Mouse (Mus musculus) urinary bladder, postnatal 10 days (tissue): Measurements from ENCODE around the gene Pold4.

ENCODE experiments used
- DNase-seq: peaks from one replicate; pipeline ENCODE4 v3.0.0; 2022; ENCODE audit warnings: low spot score

Pold4 gene

DNA sequence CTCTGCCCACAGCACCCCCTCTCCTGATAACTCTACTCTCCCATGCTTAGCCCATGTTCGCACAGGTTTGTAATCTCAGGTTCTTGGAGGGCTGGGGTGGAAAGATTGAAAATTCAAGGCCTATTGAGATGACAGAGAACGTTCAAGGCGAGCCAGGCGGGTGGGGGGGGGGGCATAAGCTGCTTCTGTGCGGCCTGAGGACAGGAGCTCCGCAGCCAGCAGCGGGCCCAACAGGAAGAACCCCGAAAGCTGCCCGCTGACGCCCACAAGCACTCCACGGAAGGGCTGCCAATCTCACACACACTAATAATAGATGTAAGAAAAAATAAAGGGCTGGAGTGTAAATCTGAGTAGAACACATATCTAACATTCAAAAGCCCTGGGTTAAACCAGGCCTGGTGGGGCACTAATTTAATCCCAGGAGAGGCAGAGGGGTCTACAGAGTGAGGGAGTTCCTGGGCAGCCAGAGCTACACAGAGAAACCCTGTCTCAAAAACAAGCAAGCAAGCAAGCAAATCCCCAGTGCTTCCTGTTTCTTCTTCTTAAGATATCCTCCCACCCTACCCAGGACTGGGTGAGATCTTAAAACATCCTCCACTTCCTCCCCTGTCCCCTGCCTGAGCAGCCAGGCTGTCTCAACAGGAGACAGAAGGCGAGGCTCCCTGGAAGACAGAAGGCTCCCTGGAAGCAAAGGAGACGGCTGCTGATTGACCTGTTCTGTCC is 27.9 kb upstream of the Pold4 start:
- no peak for DNase-seq

DNA sequence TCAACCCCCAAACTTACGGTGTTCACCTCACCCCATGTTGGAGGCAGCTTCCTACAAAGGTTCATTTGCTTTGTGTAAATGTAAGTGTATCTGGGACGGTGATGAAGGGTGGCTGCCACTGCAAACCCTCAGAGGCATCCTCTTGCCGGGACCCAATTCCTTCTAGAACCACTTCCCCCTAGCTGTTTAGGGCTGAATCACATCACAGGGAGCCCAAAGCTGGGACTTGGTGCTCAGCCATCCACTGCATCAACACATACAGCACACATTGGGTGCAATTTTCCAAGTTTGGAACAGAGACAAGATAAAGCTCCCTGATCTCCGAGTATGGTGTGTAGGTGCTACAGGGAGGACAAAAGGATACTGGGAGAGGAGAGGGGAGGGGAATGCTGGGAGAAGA is 26.8 kb upstream of the Pold4 start:
- no peak for DNase-seq

DNA sequence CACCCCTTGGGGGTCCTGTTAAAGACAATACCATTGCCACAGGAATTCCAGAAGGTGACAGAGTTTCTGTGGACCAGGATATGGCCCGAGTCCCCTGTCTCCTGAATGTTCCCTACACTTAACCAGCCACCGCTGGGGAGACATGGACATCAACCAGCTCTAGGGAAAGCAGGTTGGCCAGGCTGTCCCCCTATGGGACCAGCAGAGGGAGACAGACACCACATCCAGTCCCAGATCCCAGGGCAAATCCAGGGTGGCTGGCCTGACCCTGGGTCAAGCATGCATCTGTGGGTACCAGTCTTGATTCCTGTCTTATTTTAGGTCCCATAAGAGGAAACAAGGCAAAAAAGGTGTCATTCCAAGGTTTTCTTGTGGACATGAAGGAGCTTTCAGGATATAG is 24.7 kb upstream of the Pold4 start:
- DNase-seq = no peak

DNA sequence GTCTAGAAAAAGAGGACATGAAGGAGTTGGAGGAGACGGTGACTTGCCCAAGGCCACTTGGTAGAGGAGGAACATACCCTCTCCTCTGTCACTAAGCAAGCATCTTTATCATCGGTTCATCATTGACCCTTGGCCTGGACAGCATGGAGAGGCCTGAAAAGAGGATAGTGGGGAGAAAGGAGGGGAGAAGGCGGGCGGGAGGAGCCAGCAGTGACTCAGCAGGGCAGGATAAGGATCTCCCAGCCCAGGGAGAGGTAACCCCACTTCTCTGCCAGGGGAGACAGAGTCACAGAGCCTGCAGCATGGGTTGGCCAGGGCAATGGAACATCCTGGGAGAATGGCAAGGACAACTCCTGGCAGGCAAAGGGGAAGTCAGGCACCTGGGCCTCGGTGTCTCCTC is 23.1 kb upstream of the Pold4 start:
- no peak for DNase-seq

DNA sequence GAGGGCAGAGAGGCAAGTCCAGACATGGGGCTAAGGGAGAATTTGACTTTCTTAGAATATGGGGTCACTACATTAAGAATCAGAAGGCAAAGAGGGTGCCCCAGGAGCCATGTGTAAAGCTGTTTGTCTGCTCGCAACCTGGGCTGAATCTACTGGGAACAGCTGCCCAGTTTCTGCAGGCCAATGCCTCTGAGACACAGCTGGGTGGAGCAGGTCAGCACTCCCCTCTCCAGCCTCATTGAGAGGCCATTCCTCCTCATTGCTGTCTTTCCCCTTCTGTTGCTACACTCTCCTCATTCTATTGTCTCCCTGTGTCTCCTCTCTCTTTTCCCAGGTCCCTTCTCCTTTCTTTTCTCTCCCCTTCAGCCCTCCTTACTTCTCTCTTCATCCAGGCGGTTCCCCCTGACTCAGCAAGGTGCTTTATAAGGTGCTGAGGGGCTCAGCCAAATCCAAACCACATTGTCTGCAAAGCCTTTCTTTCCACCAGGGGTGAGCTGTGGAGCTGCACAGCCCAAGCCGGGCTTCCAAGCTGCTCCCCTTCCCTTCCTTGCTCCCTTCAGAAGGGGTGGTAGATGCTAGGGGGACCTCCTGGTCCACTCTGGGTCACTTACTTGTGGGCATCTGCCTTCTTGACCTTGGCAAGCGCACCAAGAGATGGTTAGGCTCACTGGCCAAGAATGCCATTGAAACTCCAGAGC is 19.7 kb upstream of the Pold4 start:
- DNase-seq = no peak

DNA sequence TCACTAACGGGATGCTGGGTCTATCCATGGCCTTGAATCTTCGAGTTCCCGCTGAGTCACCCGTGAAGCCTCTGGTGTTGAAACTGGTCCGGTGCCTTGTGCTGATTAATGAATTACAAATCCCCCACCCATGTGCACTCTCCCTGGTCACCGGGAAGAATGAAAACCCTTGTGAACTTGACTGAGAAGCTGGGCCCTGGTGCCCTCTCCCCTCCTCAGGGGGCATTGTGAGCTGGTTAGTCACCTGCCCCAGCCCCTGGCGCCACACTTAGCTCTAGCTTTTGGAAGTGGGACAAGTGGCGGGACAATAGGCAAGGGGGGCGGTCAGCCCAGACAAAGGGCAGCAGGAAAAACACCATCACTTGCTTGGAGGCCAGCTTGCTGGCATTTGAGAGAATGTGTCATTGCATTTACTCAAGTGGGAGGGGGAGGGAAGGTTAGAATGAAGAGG is 18.1 kb upstream of the Pold4 start:
- DNase-seq = no peak

DNA sequence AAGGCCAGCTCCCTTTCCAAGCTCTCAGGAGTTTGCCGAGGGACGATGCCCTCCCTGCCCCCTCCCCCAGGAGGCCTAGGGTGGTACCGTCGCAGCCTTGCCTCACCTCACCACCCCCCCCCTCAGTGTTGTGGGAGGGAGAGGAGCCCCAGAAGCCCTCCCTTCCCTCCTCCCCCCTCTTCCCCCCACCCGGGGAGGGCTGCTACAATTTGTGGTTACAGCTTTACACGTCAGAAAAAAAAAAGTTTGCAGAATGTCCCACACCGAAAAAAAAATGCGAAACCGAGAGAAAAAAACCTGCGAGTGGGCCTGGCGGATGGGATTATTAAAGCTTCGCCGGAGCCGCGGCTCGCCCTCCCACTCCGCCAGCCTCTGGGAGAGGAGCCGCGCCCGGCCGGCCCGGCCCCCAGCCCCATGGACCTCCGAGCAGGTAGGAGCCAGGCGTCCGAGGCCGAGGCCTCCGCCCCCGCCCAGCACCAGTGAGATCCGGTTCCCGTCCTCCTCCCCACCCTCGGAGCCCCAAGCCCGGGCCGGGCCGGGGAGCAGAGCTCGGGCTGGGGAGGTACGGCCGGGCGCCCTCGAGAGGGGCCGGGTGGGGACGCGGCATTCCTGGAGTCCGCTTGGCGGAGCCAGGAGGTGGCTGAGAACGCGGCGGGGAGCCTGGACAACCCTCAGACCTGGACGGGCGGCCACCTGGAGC is 17.5 kb upstream of the Pold4 start, which contains the start of the genes Clcf1 and AC109138.7:
TSS of gene Clcf1 (plus strand) at position 168 of the 700 bp plus-strand sequence.
TSS of gene AC109138.7 (plus strand) at position 287 of the 700 bp plus-strand sequence.
- no peak for DNase-seq

DNA sequence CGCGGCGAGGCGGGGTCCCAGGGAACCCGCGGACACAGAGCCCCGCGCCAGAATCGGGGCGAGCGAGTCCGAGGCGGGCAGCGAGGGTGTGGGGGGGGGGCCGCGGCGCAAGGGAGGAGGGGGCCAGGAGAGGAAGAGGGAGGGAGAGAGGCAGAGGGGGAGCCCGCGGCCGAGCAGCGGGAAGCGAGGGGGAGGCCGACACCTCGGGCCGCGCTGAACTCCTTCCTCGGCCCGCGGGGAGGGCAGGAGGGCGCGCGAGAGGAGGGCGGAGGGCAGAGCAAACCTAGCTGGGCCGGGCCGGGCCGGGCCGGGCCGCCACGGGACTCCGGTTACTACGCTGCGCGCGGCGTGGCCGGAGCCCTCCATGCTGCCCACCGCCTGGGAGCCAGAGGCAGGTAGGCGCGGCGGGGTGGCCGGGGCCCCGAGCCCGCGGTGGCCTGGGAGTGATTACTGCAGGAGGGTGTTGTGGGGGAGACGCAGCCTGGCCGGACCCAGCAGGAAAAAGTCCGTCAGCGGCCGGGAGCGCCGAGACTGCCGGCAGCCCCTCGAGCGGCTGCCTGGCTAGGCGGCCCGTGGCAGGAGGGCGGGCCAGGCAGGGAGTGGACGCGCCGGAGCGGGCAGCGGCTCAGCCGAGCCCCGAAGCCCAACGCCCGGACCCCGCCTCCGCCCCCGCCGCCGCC is 16.8 kb upstream of the Pold4 start:
- no peak for DNase-seq

DNA sequence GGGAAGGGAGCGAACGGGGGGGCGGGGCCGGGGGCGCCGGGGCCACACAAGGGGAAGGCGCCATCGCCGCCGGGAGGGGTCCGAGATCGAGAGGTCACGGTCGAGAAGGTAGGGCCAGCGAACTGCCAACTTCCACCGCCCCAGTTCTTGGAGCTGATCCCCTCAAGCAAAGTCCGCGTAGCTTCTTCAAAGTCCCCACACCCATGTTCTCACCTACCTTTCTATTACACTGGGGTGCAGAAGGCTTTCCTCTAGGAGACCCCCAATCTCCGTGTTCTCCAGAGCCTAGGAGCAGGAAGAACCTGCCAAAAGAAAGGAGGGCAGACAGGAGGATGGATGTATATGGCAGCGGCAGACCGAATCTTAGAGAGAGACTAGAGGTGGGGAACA is 16.3 kb upstream of the Pold4 start:
- DNase-seq = no peak

DNA sequence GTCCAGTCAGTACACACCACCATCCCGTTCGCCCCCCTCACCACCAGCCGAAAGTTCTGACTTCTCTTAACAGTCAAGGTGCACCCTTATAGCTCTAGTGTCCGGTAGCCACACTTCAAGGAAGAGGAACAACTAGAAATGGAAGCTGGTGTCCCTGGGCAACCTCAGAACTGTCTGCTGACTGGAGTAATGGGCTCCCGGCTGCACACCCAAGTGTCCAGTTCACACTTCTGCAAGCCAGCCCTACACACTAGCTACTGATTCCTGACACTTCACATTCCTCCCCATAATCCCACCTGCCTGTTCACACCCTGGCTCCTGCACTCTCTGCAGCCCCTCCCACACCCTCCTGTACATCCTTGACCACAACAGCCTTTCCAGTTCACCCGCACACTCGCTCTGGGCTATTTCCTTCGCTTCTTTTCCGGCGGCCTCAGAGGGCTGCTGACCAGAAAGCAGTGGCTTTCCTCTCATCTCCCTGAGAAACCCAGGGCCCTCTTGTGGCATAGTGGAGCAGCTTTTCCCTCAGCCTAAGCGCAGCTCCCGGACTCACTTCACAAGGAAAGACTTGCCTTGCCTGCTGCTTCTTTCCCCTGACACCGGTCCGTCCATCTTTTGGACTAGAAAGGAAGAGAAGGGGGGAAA is 15.5 kb upstream of the Pold4 start:
- DNase-seq = no peak

DNA sequence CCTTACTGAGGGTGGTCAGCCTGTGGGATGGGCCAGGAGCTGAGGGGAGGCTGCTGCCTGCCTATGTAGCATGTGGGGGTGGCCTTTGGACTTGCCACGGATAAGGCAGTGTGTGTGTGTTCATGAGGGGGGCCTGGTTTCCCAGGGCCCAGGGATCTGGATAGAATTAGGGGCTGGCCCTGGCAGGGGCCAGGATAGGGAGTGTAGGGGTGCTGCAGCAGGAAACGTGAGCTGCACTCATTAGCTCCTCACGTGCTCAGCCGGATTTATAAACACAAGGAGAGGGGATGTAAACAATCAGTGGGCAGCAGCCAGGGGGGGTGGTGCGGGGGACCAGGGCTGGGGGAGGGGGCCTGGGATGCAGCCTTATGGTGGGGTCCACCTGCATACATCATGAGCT is 14.6 kb upstream of the Pold4 start:
- no peak for DNase-seq

DNA sequence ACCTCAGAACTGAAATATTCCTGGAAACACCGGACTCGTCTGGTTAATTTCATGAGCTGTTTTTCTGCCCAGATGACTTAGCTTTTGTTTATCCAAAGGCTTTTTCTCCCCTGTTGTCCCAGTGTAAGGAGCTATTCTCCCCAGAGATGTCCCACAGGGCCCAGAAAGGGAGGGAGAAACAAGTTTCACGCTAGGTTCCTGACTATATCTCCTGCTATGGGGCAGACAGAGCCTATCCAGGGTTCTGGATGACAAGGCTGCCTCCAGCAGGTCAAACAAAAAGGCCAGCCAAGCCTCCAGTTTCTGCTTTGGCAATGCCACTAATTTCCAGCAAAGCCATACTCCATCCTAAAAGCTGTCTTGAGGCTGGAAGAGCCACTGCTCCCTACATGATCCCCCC is 13.8 kb upstream of the Pold4 start:
- DNase-seq = no peak

DNA sequence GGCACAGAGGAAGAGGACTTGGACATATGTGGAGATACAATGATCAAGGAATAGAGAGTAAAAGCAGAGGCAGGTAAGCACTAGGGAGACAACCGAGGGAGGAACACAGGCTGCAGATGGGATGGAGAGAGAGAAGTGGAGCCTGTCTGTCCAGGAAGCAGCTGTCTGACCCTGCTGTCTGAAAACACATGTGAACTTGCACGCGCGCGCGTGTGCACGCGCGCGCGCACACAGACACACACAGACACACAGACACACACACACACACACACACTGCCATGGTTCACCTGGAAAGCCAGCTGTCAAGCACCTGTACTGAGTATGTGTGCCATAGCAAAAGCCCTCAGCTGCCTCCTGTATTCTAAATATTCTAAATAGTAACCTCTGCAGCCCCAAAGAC is 13.4 kb upstream of the Pold4 start:
- DNase-seq = no peak

DNA sequence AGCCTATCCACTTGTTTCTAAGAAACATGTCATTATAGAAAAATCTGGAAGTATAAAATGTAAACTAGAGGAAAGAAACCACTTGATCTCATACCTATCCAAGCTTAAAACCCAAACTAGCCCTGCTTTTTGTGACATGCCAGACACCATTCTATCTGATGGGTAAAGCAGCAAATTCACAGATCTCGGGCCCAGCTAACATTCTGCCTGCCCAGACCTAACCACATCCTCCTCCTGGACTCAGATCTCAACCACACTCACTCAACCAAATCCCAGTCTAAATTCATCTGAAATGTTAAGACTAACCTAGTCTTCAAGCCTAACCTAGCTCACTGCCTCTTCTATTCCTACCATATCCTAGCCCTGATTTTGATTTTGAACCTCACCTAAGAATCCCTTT is 12.9 kb upstream of the Pold4 start:
- no peak for DNase-seq

DNA sequence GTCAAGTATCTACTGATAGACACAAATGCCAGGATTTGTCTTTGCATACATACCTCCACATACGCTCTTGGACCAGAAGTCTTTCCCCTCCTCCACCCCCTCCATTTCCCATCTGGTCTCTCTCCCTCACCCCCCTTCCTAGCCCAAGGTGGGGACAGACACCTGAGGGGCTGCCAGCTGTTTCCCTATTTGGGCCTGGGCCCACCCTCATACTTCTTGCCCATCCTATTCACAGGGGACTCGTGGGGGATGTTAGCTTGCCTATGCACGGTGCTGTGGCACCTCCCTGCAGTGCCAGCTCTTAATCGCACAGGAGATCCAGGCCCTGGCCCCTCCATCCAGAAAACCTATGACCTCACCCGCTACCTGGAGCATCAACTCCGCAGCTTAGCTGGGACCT is 11.8 kb upstream of the Pold4 start:
- DNase-seq = no peak

DNA sequence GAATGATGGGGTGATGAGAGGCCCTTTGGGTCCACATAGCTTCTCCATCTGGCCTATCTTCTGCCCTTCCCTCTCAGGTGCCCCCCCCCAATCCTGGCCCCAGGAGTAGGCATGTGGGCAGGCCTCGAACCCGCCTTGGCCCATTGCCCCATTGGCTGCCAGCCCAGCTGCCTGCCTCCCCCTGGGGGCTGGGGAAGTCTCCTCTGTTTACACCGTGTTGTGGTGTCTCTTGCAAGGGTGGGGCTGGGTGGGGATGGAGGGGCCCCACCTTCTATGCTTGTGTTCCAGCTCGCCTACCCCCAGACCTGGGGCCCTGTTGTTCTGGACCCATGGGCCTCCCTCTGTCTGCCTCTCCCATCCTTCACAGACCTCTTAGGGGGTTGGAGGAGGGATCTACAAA is 11.3 kb upstream of the Pold4 start:
- no peak for DNase-seq

DNA sequence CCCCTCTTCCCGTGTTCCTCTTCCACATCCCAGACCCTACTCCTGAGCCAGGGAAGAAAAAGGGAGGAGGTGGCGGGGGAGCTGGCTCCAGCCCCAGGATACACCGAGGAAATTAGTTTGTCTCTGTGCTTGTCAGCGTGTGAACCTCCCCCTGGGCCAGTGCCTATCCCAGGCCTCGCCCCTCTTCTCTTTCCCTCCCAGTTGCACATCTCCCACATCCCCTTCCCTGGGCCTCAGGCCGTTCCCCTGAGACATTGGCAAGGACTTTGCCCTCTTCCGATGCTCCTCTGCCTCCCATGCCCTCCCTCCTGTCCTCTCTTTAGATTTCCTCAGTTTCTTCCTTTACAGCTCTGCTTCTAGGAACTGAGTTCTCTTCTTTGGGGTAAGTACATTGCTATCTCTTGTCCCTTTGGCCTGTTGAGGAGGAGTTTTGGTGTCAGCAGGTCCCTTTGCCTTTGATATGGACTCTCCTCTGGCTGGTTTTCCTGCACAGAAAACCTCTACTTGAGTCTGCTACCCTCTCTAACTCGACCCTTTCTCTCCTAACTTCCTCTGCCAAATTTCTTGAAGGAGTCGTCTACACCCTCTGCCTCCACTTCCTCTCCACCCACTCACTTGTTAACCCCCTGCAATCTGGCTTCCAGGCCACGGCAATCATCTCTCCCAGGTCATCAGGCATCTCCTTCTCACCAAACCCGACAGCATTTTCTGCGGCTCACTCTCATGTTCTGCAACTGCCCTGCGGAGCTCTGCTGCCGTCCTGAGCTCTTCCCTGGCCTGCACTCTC is 10.5 kb upstream of the Pold4 start:
- DNase-seq = no peak

DNA sequence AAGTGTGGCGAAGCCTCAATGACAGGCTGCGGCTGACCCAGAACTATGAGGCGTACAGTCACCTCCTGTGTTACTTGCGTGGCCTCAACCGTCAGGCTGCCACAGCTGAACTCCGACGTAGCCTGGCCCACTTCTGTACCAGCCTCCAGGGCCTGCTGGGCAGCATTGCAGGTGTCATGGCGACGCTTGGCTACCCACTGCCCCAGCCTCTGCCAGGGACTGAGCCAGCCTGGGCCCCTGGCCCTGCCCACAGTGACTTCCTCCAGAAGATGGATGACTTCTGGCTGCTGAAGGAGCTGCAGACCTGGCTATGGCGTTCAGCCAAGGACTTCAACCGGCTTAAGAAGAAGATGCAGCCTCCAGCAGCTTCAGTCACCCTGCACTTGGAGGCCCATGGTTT is 9.5 kb upstream of the Pold4 start:
- no peak for DNase-seq

DNA sequence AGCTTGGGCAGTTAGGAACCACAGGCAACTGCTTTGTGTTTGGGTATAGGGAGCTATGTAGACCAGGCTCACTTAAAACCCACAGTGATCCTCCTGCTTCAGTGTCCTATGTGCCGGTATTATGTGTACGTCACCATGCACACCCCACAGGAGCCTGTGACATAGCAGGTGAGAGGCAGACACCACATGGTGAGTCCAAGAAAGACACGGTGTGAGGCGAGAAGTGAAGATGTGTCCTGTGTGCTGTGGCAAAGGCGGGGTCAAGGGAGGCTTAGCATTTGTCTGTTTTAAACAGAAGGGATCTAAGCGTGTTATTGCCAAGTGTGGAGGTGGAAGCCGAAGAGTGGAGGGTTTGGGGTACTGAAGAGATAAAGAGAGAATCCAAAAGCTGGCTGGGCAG is 4.9 kb upstream of the Pold4 start:
- DNase-seq = no peak

DNA sequence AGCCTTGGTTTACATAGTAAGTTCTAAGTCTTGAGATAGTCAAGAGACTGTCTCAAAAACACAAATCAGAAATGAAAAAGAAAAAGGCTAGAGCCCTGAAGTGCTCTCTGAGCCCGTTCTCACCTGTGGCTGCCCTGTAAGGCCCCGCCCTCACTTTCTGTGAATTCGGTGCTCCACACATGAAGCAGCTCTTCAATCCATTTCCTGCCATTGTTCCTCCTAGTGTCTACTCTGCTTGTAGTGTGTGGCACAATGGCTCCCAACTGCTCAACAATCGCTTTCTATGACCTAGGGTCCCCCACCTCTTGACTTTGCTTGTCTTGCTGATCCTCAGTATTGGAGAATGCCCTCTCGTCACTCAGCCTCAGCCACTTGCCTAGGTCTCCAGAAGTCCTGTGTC is 4.3 kb upstream of the Pold4 start:
- DNase-seq = no peak
